8 mouse cellular contexts compared by ENCODE assay signal in the genomic region with DNA sequence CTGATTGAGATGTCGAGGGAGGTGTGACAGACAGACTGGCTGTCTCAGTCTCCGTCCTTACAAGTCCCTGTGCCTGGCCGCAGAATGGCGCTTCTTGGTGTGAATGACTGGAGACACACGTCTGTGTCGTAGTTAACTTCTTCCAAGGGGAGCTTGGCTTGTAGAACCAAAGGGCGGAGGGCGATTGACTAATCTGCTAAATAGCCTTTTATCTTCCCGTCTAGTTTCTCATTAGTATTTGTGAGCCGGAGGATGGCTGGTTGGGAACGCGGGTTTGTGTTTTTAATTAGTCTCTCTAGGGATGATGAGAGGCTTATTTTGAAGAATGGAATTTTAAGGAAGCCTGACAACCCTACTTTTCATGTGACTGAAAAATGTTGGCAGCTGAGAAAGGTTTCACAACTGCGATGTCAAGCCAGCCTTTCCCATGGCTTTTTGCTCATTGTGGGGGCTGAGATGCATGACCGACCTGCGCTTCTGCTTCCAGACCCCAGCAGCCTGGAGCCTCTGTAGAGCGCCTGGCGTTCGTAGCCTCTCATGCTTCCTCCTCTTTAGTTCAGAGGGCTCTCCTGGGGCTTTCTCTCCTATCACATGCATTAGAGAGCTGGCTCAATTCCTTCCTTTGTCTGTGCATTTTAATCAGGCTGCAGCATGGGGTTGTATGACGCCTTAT.
DNase-seq lines count a peak whose midpoint lies in the region; ATAC-seq and TF ChIP-seq lines count a peak whose summit lies in the region.

No protein-coding gene starts in this region.

- H3K27me3 ChIP-seq in forebrain, postnatal 0 days (ENCODE audit: insufficient read depth, low read length): no peaks in the 10 kb centered on the region
- H3K27me3 ChIP-seq in hindbrain, embryonic 15.5 days: no peaks in the 10 kb centered on the region

- DNase-seq in layer of hippocampus, adult 2 months (ENCODE audit: low spot score in 2 of 2): no peak
- DNase-seq in layer of hippocampus, postnatal 36 days: no peak
- peak; percentile 65 for DNase-seq in forebrain, postnatal 0 days
- DNase-seq in retina, embryonic 14.5 days (ENCODE audit: low spot score): peak; percentile 64
- DNase-seq in urinary bladder, adult 18-20 months (ENCODE audit: low spot score in 2 of 2): no peak
- no peak for DNase-seq in adrenal gland, postnatal 25 days
- DNase-seq in thymus, postnatal 14 days: no peak

- 7% methylated on average over 19 of the region's 19 CpGs for WGBS in forebrain, postnatal 0 days
- WGBS in hindbrain, embryonic 15.5 days: 8% methylated on average over 19 of the region's 19 CpGs

- peak overlapping the region; percentile 41 for H3K9ac ChIP-seq in forebrain, postnatal 0 days
- H3K9ac ChIP-seq in hindbrain, embryonic 15.5 days: peak overlapping the region; percentile 16; the same call in 1 of the 2 replicates

- peak overlapping the region; percentile 48 for H3K4me2 ChIP-seq in forebrain, postnatal 0 days (ENCODE audit: low read depth)
- H3K4me2 ChIP-seq in hindbrain, embryonic 15.5 days: peak overlapping the region; percentile 47

- ATAC-seq in forebrain, postnatal 0 days: peak; percentile 89
- ATAC-seq in hindbrain, embryonic 15.5 days (ENCODE audit: low FRiP score, low read depth): peak; percentile 92

- peak overlapping the region; percentile 27; the same call in 1 of the 2 replicates for H3K4me3 ChIP-seq in layer of hippocampus, adult 2 months
- H3K4me3 ChIP-seq in forebrain, postnatal 0 days (ENCODE audit: low read depth, low read length): peak overlapping the region; percentile 26
- peak overlapping the region; percentile 16 for H3K4me3 ChIP-seq in hindbrain, embryonic 15.5 days

- H3K36me3 ChIP-seq in forebrain, postnatal 0 days (ENCODE audit: insufficient read depth): no peaks in the 10 kb centered on the region
- no peaks in the 10 kb centered on the region for H3K36me3 ChIP-seq in hindbrain, embryonic 15.5 days

- H3K4me1 ChIP-seq in forebrain, postnatal 0 days (ENCODE audit: insufficient read depth): peaks cover 13% of the 10 kb centered on the region; the same call in 1 of the 2 replicates
- peaks cover 24% of the 10 kb centered on the region for H3K4me1 ChIP-seq in hindbrain, embryonic 15.5 days (replicated peaks)

- no peak for TF ChIP-seq CTCF in layer of hippocampus, adult 2 months (conservative IDR thresholded peaks at IDR 0.05)
- no peak for TF ChIP-seq CTCF in forebrain, postnatal 0 days (IDR thresholded peaks at IDR 0.05; ENCODE audit: low read depth)

- no peaks in the 10 kb centered on the region for H3K9me3 ChIP-seq in forebrain, postnatal 0 days (ENCODE audit: low read length)
- no peaks in the 10 kb centered on the region for H3K9me3 ChIP-seq in hindbrain, embryonic 15.5 days

- 0 out of 2 replicates have a peak overlapping the region, but pooled peaks have one; percentile 14 for H3K27ac ChIP-seq in layer of hippocampus, adult 2 months
- 0 out of 2 replicates have a peak overlapping the region, but pooled peaks have one; percentile 50 for H3K27ac ChIP-seq in forebrain, postnatal 0 days (ENCODE audit: low read depth, low read length)
- H3K27ac ChIP-seq in hindbrain, embryonic 15.5 days (replicated peaks): peak overlapping the region; percentile 70

Comparison
In these comparisons a context has a peak if more than half of its experiments do, and no peak if none do; other contexts are left out.
1. DNase-seq: peak in forebrain, postnatal 0 days (single experiment) and retina, embryonic 14.5 days (single experiment); none in layer of hippocampus, adult 2 months (0 of 2), layer of hippocampus, postnatal 36 days (0 of 2), urinary bladder, adult 18-20 months (0 of 2), adrenal gland, postnatal 25 days (single experiment) and thymus, postnatal 14 days (single experiment).
2. H3K27ac ChIP-seq: peak in every context shown above with its lines; median percentile 70 in hindbrain, embryonic 15.5 days; 50 in forebrain, postnatal 0 days; 14 in layer of hippocampus, adult 2 months.
3. Peak in every context shown above with its lines, with median percentiles within 50 percentile points of each other: H3K4me3 ChIP-seq.